In genomic region chr6:92786701-92787375, GRCm38 (mm10) we compare ENCODE assay signal across 9 mouse cellular contexts. TPM values are rescaled to one million over a fixed set of nuclear protein-coding genes. Genes with fewer than 3 reads are reported as not detected.
DNase-seq lines count a peak whose midpoint lies in the region; ATAC-seq and TF ChIP-seq lines count a peak whose summit lies in the region.
"Had no signal": no experiment of that assay in that cellular context is flagged by ENCODE, and none has a peak within 500 bp of the region (broad histone marks: within the 10 kb centered on the region; RNA-seq: fewer than 3 reads in every experiment).

No protein-coding gene starts in this region.

- H3K36me3 ChIP-seq in embryonic facial prominence, embryonic 12.5 days: no peaks in the 10 kb centered on the region
- no peaks in the 10 kb centered on the region for H3K36me3 ChIP-seq in intestine, embryonic 16.5 days (ENCODE audit: control insufficient read depth, insufficient read depth, low read length)
- no peaks in the 10 kb centered on the region for H3K36me3 ChIP-seq in neural tube, embryonic 14.5 days (ENCODE audit: control insufficient read depth, insufficient read depth, low read length)

- no peaks in the 10 kb centered on the region for H3K9me3 ChIP-seq in embryonic facial prominence, embryonic 12.5 days
- H3K9me3 ChIP-seq in intestine, embryonic 16.5 days (ENCODE audit: control insufficient read depth, low read length): no peaks in the 10 kb centered on the region
- H3K9me3 ChIP-seq in neural tube, embryonic 14.5 days (ENCODE audit: control insufficient read depth, low read length): no peaks in the 10 kb centered on the region

- WGBS in embryonic facial prominence, embryonic 12.5 days: 5% methylated on average over 20 of the region's 20 CpGs
- 25% methylated on average over 20 of the region's 20 CpGs for WGBS in intestine, embryonic 16.5 days
- 2% methylated on average over 20 of the region's 20 CpGs for WGBS in neural tube, embryonic 14.5 days

- no peak overlapping the region for H3K27ac ChIP-seq in left cerebral cortex, adult 2 months
- no peak overlapping the region for H3K27ac ChIP-seq in embryonic facial prominence, embryonic 12.5 days
- no peak overlapping the region for H3K27ac ChIP-seq in intestine, embryonic 16.5 days (ENCODE audit: low read length)
- H3K27ac ChIP-seq in neural tube, embryonic 14.5 days (ENCODE audit: low read depth, low read length): no peak overlapping the region

- H3K27me3 ChIP-seq in embryonic facial prominence, embryonic 12.5 days: peaks cover 15% of the 10 kb centered on the region; the same call in 1 of the 2 replicates
- H3K27me3 ChIP-seq in intestine, embryonic 16.5 days (replicated peaks; ENCODE audit: control insufficient read depth, insufficient read depth, low read length): no peaks in the 10 kb centered on the region
- peaks cover 3% of the 10 kb centered on the region for H3K27me3 ChIP-seq in neural tube, embryonic 14.5 days (ENCODE audit: control insufficient read depth, insufficient read depth, low read length)

- no peak overlapping the region for H3K9ac ChIP-seq in embryonic facial prominence, embryonic 12.5 days
- peak overlapping the region; percentile 19; the same call in 1 of the 2 replicates for H3K9ac ChIP-seq in intestine, embryonic 16.5 days (ENCODE audit: low read depth, low read length)
- H3K9ac ChIP-seq in neural tube, embryonic 14.5 days (replicated peaks; ENCODE audit: low read depth, low read length): peak overlapping the region; percentile 43; the same call in 1 of the 2 replicates

- TF ChIP-seq CTCF in left cerebral cortex, adult 2 months (IDR thresholded peaks at IDR 0.05): no peak

- H3K4me1 ChIP-seq in embryonic facial prominence, embryonic 12.5 days: no peaks in the 10 kb centered on the region; the same call in 1 of the 2 replicates
- no peaks in the 10 kb centered on the region for H3K4me1 ChIP-seq in intestine, embryonic 16.5 days (ENCODE audit: control insufficient read depth, insufficient read depth, low read length)
- H3K4me1 ChIP-seq in neural tube, embryonic 14.5 days (ENCODE audit: control insufficient read depth, insufficient read depth, low read length): no peaks in the 10 kb centered on the region

- peak overlapping the region; percentile 25 for H3K4me3 ChIP-seq in left cerebral cortex, adult 2 months
- peak overlapping the region; percentile 23 for H3K4me3 ChIP-seq in embryonic facial prominence, embryonic 12.5 days
- H3K4me3 ChIP-seq in intestine, embryonic 16.5 days (ENCODE audit: low read length): peak overlapping the region; percentile 18
- H3K4me3 ChIP-seq in neural tube, embryonic 14.5 days (ENCODE audit: low read depth, low read length): peak overlapping the region; percentile 26

- intact Hi-C loops in left cerebral cortex, adult 2 months (cut with DNase I): loop anchor here (1.0 to 10.0 kb wide), 4 partner anchors 156 to 1265 kb away; partner anchors contain the start of gene Adamts9

- H3K4me2 ChIP-seq in embryonic facial prominence, embryonic 12.5 days (replicated peaks): peak overlapping the region; percentile 48
- peak overlapping the region; percentile 52 for H3K4me2 ChIP-seq in intestine, embryonic 16.5 days (ENCODE audit: low read depth, low read length)
- H3K4me2 ChIP-seq in neural tube, embryonic 14.5 days (ENCODE audit: low read depth, low read length): peak overlapping the region; percentile 60

- ATAC-seq in embryonic facial prominence, embryonic 12.5 days (ENCODE audit: insufficient number of reproducible peaks, insufficient read depth, low FRiP score, low TSS enrichment): peak; percentile 25; the same call in 1 of the 2 replicates
- ATAC-seq in intestine, embryonic 16.5 days: peak; percentile 53
- peak; percentile 42; the same call in 1 of the 2 replicates for ATAC-seq in neural tube, embryonic 14.5 days (ENCODE audit: low read depth)

- no peak for DNase-seq in left cerebral cortex, adult 2 months (ENCODE audit: extremely low spot score in 1 of 2, low spot score in 2 of 2)
- no peak for DNase-seq in left cerebral cortex, adult 11 months (ENCODE audit: low spot score)
- no peak for DNase-seq in gastrocnemius, postnatal 25 days
- no peak for DNase-seq in thymus, postnatal 10 days (ENCODE audit: low spot score in 2 of 2)
- no peak for DNase-seq in urinary bladder, postnatal 25 days (ENCODE audit: low spot score)

RNA-seq across cellular contexts. Expression of gene A730049H05Rik, which starts 29.4 kb away (rescaled TPM):
- total RNA-seq in left cerebral cortex, adult 2 months (2021): under 1 TPM; 0.14 to 0.16 TPM
- 1.3 and 1.6 TPM in 2 replicates for polyA plus RNA-seq in embryonic facial prominence, embryonic 12.5 days (2016; fragmentation: Nextera tagmentation; extraction: Ambion mirVana)
- polyA plus RNA-seq in intestine, embryonic 16.5 days (2015; fragmentation: Nextera tagmentation; extraction: Ambion mirVana): 0.27 and 0.38 TPM in 2 replicates
- polyA plus RNA-seq in neural tube, embryonic 14.5 days (2014; fragmentation: Nextera tagmentation; extraction: Ambion mirVana): 0.50 and 0.76 TPM in 2 replicates
- under 1 TPM in 1 of 2 experiments, not detected in 1; 0.19 TPM for total RNA-seq in gastrocnemius, postnatal 25 days (2021)
- total RNA-seq: common myeloid progenitor, adult 5-6 weeks had no signal
